Mouse (Mus musculus): ENCODE results near the gene Nfe2l1. TPM values are rescaled to one million over a fixed set of nuclear protein-coding genes. Genes with fewer than 3 reads are reported as not detected.

The Nfe2l1 gene
- polyA plus RNA-seq (2012; rRNA removed) = 227 and 361 TPM in 2 replicates

DNA sequence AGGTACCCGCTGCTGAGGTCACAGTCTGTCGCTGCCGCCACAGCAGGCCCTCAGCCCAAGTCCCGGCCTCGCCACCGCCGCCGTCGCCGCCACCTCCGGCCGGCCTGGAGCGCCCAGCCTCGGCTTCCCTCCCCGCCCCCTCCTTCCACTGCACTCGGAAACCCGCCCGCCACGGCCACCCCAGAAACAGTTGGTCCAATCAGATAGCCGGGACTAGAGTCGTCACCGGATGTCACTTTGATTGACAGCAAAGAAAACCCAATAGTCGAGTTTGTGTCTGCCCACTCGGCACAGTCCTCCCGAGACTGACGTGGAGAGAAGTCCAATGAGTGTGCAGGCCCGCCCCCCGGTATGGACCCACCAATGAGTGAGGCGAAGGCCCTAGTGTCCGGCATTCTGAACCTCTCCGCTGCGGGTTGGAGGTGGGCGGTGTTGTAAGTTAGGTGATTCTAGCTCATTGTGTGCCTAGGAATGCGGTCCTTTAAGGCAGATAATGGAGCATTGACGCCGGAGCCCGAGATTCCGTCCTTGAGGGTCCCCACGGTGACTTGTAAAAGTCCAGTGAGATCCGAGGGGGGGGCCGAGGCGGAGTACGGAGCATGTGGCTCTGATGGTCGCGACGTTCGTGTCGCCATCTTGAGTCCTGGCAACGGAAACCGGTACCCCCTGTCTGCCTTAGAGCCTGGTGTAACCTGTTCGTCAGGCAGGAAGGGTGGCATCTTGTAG lies at the start of gene Nfe2l1:
Nfe2l1 (minus strand) TSS at position 156 of the 726 bp plus-strand sequence.

DNA sequence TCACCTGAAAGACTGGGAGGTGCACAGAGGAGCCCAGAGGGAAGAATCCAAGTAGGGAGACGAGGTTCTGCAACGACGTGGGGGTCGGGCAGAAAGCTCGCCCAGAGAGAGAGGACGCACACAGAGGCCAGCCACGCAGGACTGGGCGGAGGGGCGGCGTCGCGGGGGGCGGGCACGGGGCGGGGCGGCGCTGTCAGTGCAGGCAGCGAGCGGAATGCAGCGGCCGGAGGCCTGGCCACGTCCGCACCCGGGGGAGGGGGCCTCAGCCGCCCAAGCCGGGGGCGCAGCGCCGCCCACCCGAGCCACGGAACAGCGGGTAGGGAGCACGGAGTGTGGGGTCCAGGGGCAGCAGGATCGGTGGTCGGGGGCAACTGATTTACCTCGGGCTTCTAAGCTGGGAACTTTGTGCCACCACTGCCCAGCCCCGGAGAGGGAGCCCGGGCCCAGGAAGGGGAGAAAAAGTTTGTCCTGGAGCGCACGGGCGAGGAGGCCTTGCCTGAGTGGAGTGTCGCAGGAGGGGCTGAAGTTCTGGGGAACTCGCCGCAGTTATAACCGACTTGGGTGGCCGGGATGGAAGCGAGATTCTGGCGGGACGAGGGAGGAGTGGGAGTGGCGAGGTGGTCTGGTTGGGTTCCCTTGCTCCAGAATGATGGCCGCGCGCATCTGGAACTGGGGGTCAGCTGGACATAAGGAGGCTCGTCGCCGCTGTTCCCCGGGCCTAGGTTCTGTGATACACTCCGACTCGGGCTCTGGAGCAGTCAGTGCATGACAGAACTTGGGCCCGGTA lies 20.1 kb upstream of the Nfe2l1 start, which contains the start of gene Copz2:
Copz2 (plus strand) TSS at position 190 of the 787 bp plus-strand sequence.

DNA sequence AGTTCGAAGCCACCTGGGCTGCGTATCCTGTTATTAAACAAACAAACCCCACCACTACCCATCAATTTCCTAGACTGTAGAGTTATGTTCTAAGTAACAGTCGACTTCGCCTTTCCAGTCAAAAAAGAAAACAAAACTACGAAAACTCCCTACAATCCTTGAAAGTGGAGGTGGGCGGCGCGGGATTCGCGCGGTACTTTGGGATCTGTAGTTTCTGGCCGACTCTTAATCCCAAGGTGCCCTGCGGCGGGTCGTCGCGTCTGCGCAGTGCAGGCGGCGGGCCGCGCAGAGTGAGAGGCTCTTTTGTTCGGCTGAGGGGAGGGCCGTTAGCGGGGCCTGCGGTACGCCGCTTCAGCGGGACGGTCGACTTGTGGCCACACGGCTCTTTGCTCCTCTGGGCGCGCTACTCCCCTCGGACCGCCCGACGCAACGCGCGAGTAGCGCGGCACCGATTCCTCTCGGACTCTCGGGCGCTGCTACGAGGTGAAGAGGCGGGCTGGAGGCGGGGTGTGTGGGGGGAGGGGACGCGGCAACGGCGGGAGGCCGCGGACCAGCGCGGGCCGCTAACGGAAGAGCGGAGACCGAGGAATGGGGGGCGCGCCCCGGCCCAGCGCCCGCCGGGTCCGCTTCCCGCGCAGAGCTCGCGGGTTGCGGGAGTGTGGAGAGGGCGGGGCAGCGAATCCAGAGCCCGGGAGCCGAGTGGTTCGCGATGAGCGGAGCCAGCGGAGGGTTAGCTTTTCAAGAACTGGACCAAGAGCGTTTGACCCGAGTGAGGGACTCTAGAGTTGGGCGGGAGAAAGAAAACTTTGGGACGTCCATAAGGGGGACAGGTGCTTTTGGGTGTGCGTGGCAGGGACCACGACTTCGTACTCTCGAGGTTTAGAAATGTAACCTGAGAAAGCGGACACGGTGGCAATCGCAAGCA lies 40.6 kb downstream of the Nfe2l1 start, which contains the start of gene Cbx1:
Cbx1 (plus strand) TSS at position 257 of the 925 bp plus-strand sequence.

DNA sequence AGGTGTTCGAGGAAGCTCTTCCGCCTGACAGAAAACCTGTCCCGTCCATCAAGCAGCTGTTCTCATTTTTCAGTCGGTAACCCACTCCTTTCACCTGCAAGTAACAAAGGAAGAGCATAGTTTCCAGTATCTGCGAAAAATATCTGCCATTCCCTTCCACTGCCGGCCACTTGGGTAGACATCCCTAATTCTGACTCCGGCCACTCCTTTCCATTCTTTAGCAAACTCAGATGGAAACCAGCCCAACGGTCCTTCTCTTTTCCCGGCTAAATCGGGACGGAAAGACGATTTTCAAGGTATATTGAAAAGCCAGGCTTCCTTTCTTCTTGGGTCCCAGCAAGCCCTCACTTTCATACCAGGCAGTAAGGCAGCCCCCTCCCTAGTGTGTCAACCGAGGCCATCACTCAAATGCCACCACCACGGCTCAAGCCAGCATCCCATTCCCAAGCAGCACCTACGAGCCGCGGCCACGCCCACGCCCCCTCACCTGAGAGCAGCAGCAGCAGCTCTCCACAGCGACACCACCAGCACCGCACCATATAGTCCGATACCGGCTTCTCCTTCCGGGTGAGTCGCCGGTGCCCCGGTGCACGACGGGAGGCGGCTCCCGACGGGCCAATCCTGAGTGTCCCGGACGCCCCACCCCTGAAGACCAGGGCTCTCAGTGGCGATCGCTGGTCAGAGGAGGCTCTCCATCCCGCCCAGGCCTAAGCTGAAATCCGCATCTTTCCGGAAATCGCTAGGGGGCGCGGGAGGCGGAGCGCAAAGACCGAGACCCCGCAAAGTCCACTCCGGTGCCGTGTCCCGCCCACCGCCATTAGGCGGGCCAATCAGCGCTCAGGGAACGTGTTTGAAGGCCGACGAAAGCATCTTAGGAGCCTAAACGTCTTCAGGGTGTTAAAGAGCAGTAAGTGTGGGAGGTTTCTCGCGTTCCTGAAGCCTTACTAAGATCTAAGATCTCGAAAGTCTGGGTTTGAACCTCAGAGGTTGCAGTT lies 52.5 kb downstream of the Nfe2l1 start, which contains the start of gene Snx11:
Snx11 (minus strand) TSS at position 592 of the 995 bp plus-strand sequence.

Other genes starting within 250 kb of the Nfe2l1 start
- gene Snx11, start 52.4 kb downstream of the Nfe2l1 start, polyA plus RNA-seq (2012; rRNA removed) = 18.7 and 19.7 TPM in 2 replicates
- 33.3 and 47.5 TPM in 2 replicates for gene Cbx1, start 40.8 kb downstream of the Nfe2l1 start, polyA plus RNA-seq (2012; rRNA removed)
- gene Copz2, start 19.9 kb upstream of the Nfe2l1 start, polyA plus RNA-seq (2012; rRNA removed) = 41.8 and 93.3 TPM in 2 replicates
- gene Cdk5rap3, start 86.5 kb upstream of the Nfe2l1 start, polyA plus RNA-seq (2012; rRNA removed) = 60.2 and 65.7 TPM in 2 replicates
- 10.8 and 20.4 TPM in 2 replicates for gene Prr15l, start 98.1 kb upstream of the Nfe2l1 start, polyA plus RNA-seq (2012; rRNA removed)
- gene Pnpo, start 114.0 kb upstream of the Nfe2l1 start, polyA plus RNA-seq (2012; rRNA removed) = 55.7 and 83.0 TPM in 2 replicates
- gene Sp2, start 153.0 kb upstream of the Nfe2l1 start, polyA plus RNA-seq (2012; rRNA removed) = 13.0 and 18.2 TPM in 2 replicates
- gene Sp6, start 183.4 kb upstream of the Nfe2l1 start, polyA plus RNA-seq (2012; rRNA removed) = 0.41 and 0.48 TPM in 2 replicates
- gene Scrn2, start 200.0 kb upstream of the Nfe2l1 start, polyA plus RNA-seq (2012; rRNA removed) = 47.9 and 54.8 TPM in 2 replicates
- gene Lrrc46, start 211.4 kb upstream of the Nfe2l1 start, polyA plus RNA-seq (2012; rRNA removed) = 4.8 and 4.9 TPM in 2 replicates
- gene Mrpl10, start 211.6 kb upstream of the Nfe2l1 start, polyA plus RNA-seq (2012; rRNA removed) = 92.3 and 113 TPM in 2 replicates
- gene Osbpl7, start 220.7 kb upstream of the Nfe2l1 start, polyA plus RNA-seq (2012; rRNA removed) = 15.7 and 17.9 TPM in 2 replicates